Mouse (Mus musculus): ENCODE results near the gene Svs2. TPM values are rescaled to one million over a fixed set of nuclear protein-coding genes. Genes with fewer than 3 reads are reported as not detected.

Gene Svs2
- total RNA-seq, 2 experiments from 2014 or later = not detected

Other genes with a start within 250 kb of the Svs2 start
- 111 and 112 TPM in 2 replicates for gene Ywhab, start 243.5 kb downstream of the Svs2 start, total RNA-seq (2014; fragmentation: Nextera tagmentation)
- gene Ywhab, start 243.5 kb downstream of the Svs2 start, total RNA-seq (2017) = 54.1 and 60.2 TPM in 2 replicates
- gene Pabpc1l, start 213.0 kb downstream of the Svs2 start, total RNA-seq (2014; fragmentation: Nextera tagmentation) = 1.5 TPM in 1 of 2 replicates, not detected in the other
- gene Pabpc1l, start 213.0 kb downstream of the Svs2 start, total RNA-seq (2017) = not detected in 2 replicates
- 72.5 and 74.3 TPM in 2 replicates for gene Stk4, start 168.1 kb downstream of the Svs2 start, total RNA-seq (2014; fragmentation: Nextera tagmentation)
- 76.5 and 137 TPM in 2 replicates for gene Stk4, start 168.1 kb downstream of the Svs2 start, total RNA-seq (2017)
- gene Tomm34, start 167.3 kb downstream of the Svs2 start, total RNA-seq (2014; fragmentation: Nextera tagmentation) = 40.8 and 48.4 TPM in 2 replicates
- gene Tomm34, start 167.3 kb downstream of the Svs2 start, total RNA-seq (2017) = 33.5 and 38.5 TPM in 2 replicates
- gene Kcns1, start 67.4 kb downstream of the Svs2 start, total RNA-seq (2014; fragmentation: Nextera tagmentation) = 0.26 and 0.40 TPM in 2 replicates
- 0.88 and 2.2 TPM in 2 replicates for gene Kcns1, start 67.4 kb downstream of the Svs2 start, total RNA-seq (2017)
- gene Wfdc5, start 55.7 kb downstream of the Svs2 start, total RNA-seq (2014; fragmentation: Nextera tagmentation) = not detected in 2 replicates
- gene Wfdc5, start 55.7 kb downstream of the Svs2 start, total RNA-seq (2017) = not detected in 2 replicates
- gene Wfdc12, start 47.9 kb downstream of the Svs2 start, total RNA-seq (2014; fragmentation: Nextera tagmentation) = not detected in 2 replicates
- gene Wfdc12, start 47.9 kb downstream of the Svs2 start, total RNA-seq (2017) = not detected in 2 replicates
- gene Wfdc15a, start 38.3 kb downstream of the Svs2 start, total RNA-seq (2014; fragmentation: Nextera tagmentation) = not detected in 2 replicates
- not detected in 2 replicates for gene Wfdc15a, start 38.3 kb downstream of the Svs2 start, total RNA-seq (2017)
- not detected in 2 replicates for gene Wfdc15b, start 16.8 kb downstream of the Svs2 start, total RNA-seq (2014; fragmentation: Nextera tagmentation)
- gene Wfdc15b, start 16.8 kb downstream of the Svs2 start, total RNA-seq (2017) = not detected in 2 replicates
- not detected in 2 replicates for gene Svs3b, start 18.2 kb upstream of the Svs2 start, total RNA-seq (2014; fragmentation: Nextera tagmentation)
- not detected in 2 replicates for gene Svs3b, start 18.2 kb upstream of the Svs2 start, total RNA-seq (2017)
- gene Svs4, start 40.0 kb upstream of the Svs2 start, total RNA-seq (2014; fragmentation: Nextera tagmentation) = not detected in 2 replicates
- not detected in 2 replicates for gene Svs4, start 40.0 kb upstream of the Svs2 start, total RNA-seq (2017)
- not detected in 2 replicates for gene Svs3a, start 50.8 kb upstream of the Svs2 start, total RNA-seq (2014; fragmentation: Nextera tagmentation)
- gene Svs3a, start 50.8 kb upstream of the Svs2 start, total RNA-seq (2017) = not detected in 2 replicates
- not detected in 2 replicates for gene Svs6, start 78.3 kb upstream of the Svs2 start, total RNA-seq (2014; fragmentation: Nextera tagmentation)
- not detected in 2 replicates for gene Svs6, start 78.3 kb upstream of the Svs2 start, total RNA-seq (2017)
- not detected in 2 replicates for gene Svs5, start 94.3 kb upstream of the Svs2 start, total RNA-seq (2014; fragmentation: Nextera tagmentation)
- gene Svs5, start 94.3 kb upstream of the Svs2 start, total RNA-seq (2017) = not detected in 2 replicates
- gene Slpi, start 150.6 kb upstream of the Svs2 start, total RNA-seq (2014; fragmentation: Nextera tagmentation) = not detected in 2 replicates
- gene Slpi, start 150.6 kb upstream of the Svs2 start, total RNA-seq (2017) = not detected in 2 replicates
- not detected in 2 replicates for gene Rbpjl, start 164.7 kb upstream of the Svs2 start, total RNA-seq (2014; fragmentation: Nextera tagmentation)
- not detected in 2 replicates for gene Rbpjl, start 164.7 kb upstream of the Svs2 start, total RNA-seq (2017)
- not detected in 2 replicates for gene Matn4, start 166.7 kb upstream of the Svs2 start, total RNA-seq (2014; fragmentation: Nextera tagmentation)
- 0.09 TPM in 1 of 2 replicates, not detected in the other for gene Matn4, start 166.7 kb upstream of the Svs2 start, total RNA-seq (2017)
- 1.0 and 5.3 TPM in 2 replicates for gene Sdc4, start 205.4 kb upstream of the Svs2 start, total RNA-seq (2014; fragmentation: Nextera tagmentation)
- gene Sdc4, start 205.4 kb upstream of the Svs2 start, total RNA-seq (2017) = 0.23 and 1.3 TPM in 2 replicates
- gene Sys1, start 218.5 kb upstream of the Svs2 start, total RNA-seq (2014; fragmentation: Nextera tagmentation) = 25.7 and 26.7 TPM in 2 replicates
- 10.9 and 16.0 TPM in 2 replicates for gene Sys1, start 218.5 kb upstream of the Svs2 start, total RNA-seq (2017)
- not detected in 2 replicates for gene Gm20458, start 222.5 kb upstream of the Svs2 start, total RNA-seq (2014; fragmentation: Nextera tagmentation)
- not detected in 2 replicates for gene Gm20458, start 222.5 kb upstream of the Svs2 start, total RNA-seq (2017)
- not detected in 2 replicates for gene Trp53tg5, start 235.3 kb upstream of the Svs2 start, total RNA-seq (2014; fragmentation: Nextera tagmentation)
- gene Trp53tg5, start 235.3 kb upstream of the Svs2 start, total RNA-seq (2017) = not detected in 2 replicates
- 2.4 TPM in 2 replicates for gene Dbndd2, start 247.6 kb upstream of the Svs2 start, total RNA-seq (2014; fragmentation: Nextera tagmentation)
- 2.9 TPM in 1 of 2 replicates, not detected in the other for gene Dbndd2, start 247.6 kb upstream of the Svs2 start, total RNA-seq (2017)

Measured in megakaryocyte-erythroid progenitor cell, adult 5-6 weeks (primary cell).